Mouse (Mus musculus) kidney, adult 2 months (tissue): Measurements from ENCODE around the gene Dusp2. TPM values are rescaled to one million over a fixed set of nuclear protein-coding genes. Genes with fewer than 3 reads are reported as not detected.
"Not testable (repeated sequence)": the region's sequence is repeated elsewhere in the genome, so short reads cannot be mapped to it uniquely, and the experiment has no call there.

Experiments used
- DNase-seq: peaks from one replicate; pipeline ENCODE4 v3.0.0; 2021
- H3K27ac ChIP-seq: fragments of 200-500 bp; 2 replicates; pipeline ENCODE4 v1.5.1; 2012; ENCODE audit warnings: low read depth, low read length, control low read depth, inconsistent platforms; ENCODE audit not compliant: insufficient read depth
- H3K27me3 ChIP-seq: fragments of 200-500 bp; replicated peaks from 2 replicates; pipeline ENCODE4 v1.6.1; 2012; ENCODE audit warnings: mild to moderate bottlenecking, moderate library complexity, low read length, inconsistent platforms; ENCODE audit not compliant: control insufficient read depth, insufficient read depth
- H3K36me3 ChIP-seq: fragments of 200-500 bp; 2 replicates; pipeline ENCODE4 v1.6.1; 2012; ENCODE audit warnings: mild to moderate bottlenecking, moderate library complexity, low read length, inconsistent platforms; ENCODE audit not compliant: control insufficient read depth, insufficient read depth
- H3K4me1 ChIP-seq: fragments of 200-500 bp; 2 replicates; pipeline ENCODE4 v1.6.1; 2011; ENCODE audit warnings: low read length; ENCODE audit not compliant: control insufficient read depth, insufficient read depth
- H3K4me3 ChIP-seq: fragments of 200-500 bp; 2 replicates; pipeline ENCODE4 v1.5.1; 2011; ENCODE audit warnings: mild to moderate bottlenecking, low read depth, low read length, control low read depth; ENCODE audit not compliant: insufficient read depth
- CTCF ChIP-seq: fragments of 200-500 bp; conservative IDR thresholded peaks from 2 replicates; pipeline ENCODE4 v1.5.1; 2011; ENCODE audit warnings: low read depth, mild to moderate bottlenecking, control low read depth, low read length, moderate library complexity, mixed read lengths; ENCODE audit not compliant: insufficient read depth, insufficient read length
- POLR2A ChIP-seq: fragments of 200-500 bp; IDR thresholded peaks from one replicate; pipeline ENCODE4 v1.6.1; 2011; ENCODE audit warnings: low read depth, low read length, control low read depth
- WGBS: fragments of 180-500 bp; shearing (Covaris S2); methylation state at CpG from one replicate; pipeline ENCODE4 v1.1.7; 2018; 5-methylcytosine and 5-hydroxymethylcytosine counted together
- polyA plus RNA-seq: library from polyadenylated mRNA; depleted of rRNA; stranded (reverse); fragments of >200 nt; gene quantifications from 2 replicates; pipeline ENCODE4 v1.2.3, GENCODE M21; 2012; rRNA removed

The Dusp2 gene
- polyA plus RNA-seq = 1.0 and 5.7 TPM in 2 replicates

GRCm38 (mm10) chr2:127335767-127336496 lies at the start of gene Dusp2:
Gene Dusp2 (plus strand): TSS chr2:127336159.
- H3K27ac ChIP-seq = no peak within 1 kb of the TSS
- no peaks in the 10 kb centered on the region for H3K36me3 ChIP-seq
- peak within 1 kb of the TSS; percentile 45 for H3K4me3 ChIP-seq
- DNase-seq = peak; percentile 88
- H3K4me1 ChIP-seq = no peaks in the 10 kb centered on the region
- 1% methylated on average over 70 of the region's 76 CpGs for whole genome bisulfite sequencing
- no peak for TF ChIP-seq CTCF
- TF ChIP-seq POLR2A = peak; percentile 21
- H3K27me3 ChIP-seq = no peaks in the 10 kb centered on the region

DNA sequence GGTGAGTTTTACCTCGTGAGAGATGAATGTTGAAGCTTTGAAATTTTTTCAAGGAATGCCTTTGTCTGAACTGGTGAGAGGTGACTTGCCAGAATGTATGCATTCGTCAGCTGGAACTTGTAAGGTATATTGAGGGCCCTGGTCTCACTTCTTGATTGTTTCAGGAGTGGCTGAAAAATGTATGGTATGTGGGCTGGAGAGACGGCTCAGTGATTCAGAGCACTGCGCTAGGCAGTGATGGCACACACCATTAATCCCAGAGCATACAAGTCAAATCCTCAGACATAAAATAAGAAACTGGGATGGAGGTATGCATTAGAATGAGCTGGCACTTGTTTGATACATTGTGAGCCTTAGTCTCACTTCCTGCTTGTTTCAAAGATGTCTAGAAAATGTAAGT lies 43.7 kb upstream of the Dusp2 start:
- no peak for TF ChIP-seq CTCF
- no peak for TF ChIP-seq POLR2A
- Histone ChIP-seq H3K4me3 (no peak overlapping the region), H3K36me3 (peaks cover 23% of the 10 kb centered on the region), H3K27ac (no peak overlapping the region), H3K27me3 (no peaks in the 10 kb centered on the region), H3K4me1 (no peaks in the 10 kb centered on the region)
- DNase-seq = no peak
- 52% methylated on average over 4 of the region's 4 CpGs for WGBS

GRCm38 (mm10) chr2:127297001-127297805 lies 38.8 kb upstream of the Dusp2 start:
- 70% methylated on average over 7 of the region's 7 CpGs for WGBS
- no peaks in the 10 kb centered on the region for H3K4me1 ChIP-seq
- no peak overlapping the region for H3K4me3 ChIP-seq
- TF ChIP-seq POLR2A (no peak), CTCF (no peak)
- H3K36me3 ChIP-seq = peaks cover 27% of the 10 kb centered on the region
- no peak for DNase-seq
- no peaks in the 10 kb centered on the region for H3K27me3 ChIP-seq
- no peak overlapping the region for H3K27ac ChIP-seq

GRCm38 (mm10) chr2:127298056-127298455 lies 37.9 kb upstream of the Dusp2 start:
- no peak for TF ChIP-seq CTCF
- H3K36me3 ChIP-seq = peaks cover 25% of the 10 kb centered on the region
- no peaks in the 10 kb centered on the region for H3K27me3 ChIP-seq
- 93% methylated on average over 1 of the region's 1 CpGs for WGBS
- no peak for DNase-seq
- H3K4me3 ChIP-seq = no peak overlapping the region
- H3K4me1 ChIP-seq = no peaks in the 10 kb centered on the region
- H3K27ac ChIP-seq = no peak overlapping the region

DNA sequence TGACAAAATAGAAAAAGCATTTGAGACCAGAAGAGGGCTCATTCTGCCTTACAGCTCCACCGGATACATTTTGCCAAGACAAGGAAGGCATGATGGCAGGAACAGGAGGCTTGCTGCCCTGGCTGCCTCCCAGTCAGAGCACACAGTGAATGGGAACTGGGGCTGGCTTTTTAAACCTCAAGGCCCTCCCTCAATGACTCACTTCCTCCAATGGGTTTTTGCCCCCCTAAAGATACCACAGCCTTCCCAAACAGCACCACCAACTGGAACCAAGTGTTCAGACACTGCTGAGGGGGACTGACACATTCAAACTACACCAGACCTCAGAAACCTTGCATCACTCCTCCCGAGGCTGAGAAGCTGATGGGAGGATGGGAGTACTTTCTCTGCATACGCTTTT lies 35.3 kb upstream of the Dusp2 start:
- 73% methylated on average over 3 of the region's 3 CpGs for WGBS
- TF ChIP-seq CTCF (no peak), POLR2A (no peak)
- no peaks in the 10 kb centered on the region for H3K27me3 ChIP-seq
- H3K27ac ChIP-seq = no peak overlapping the region
- H3K4me1 ChIP-seq = no peaks in the 10 kb centered on the region
- DNase-seq = no peak
- no peak overlapping the region for H3K4me3 ChIP-seq
- peaks cover 17% of the 10 kb centered on the region for H3K36me3 ChIP-seq

DNA sequence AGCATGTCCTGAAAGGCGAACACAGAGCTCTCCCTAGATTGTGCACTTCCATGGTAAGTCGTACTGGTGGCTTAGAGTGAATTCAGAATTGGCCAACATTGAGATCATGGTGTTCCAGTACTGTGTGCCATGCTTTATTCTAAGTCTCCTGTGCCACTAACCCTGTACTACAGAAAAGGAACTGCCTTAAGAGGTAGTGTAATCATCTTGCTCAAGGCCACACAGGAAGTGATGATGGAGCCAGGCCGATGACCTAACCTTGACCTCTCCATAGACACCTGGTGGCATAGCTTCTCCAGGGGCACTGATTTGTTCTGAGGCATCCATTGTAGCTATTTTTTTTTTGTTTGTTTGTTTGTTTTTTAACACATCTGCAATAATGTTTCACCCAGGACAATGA lies 34.1 kb upstream of the Dusp2 start:
- H3K4me3 ChIP-seq = no peak overlapping the region

GRCm38 (mm10) chr2:127304192-127304591 lies 31.8 kb upstream of the Dusp2 start:
- H3K4me1 ChIP-seq, H3K27ac ChIP-seq, H3K4me3 ChIP-seq, H3K27me3 ChIP-seq, DNase-seq, H3K36me3 ChIP-seq: not testable (repeated sequence)
- WGBS = 94% methylated on average over 4 of the region's 4 CpGs

More for the DNA sequence above, 34.1 kb upstream of the Dusp2 start:
- no peaks in the 10 kb centered on the region for H3K27me3 ChIP-seq
- H3K4me1 ChIP-seq = no peaks in the 10 kb centered on the region
- H3K27ac ChIP-seq = no peak overlapping the region
- TF ChIP-seq POLR2A (no peak), CTCF (no peak)
- 88% methylated on average over 3 of the region's 3 CpGs for WGBS
- H3K36me3 ChIP-seq = peaks cover 11% of the 10 kb centered on the region
- no peak for DNase-seq
